Comparison of ENCODE assay signal across 21 mouse cellular contexts in the genomic region with DNA sequence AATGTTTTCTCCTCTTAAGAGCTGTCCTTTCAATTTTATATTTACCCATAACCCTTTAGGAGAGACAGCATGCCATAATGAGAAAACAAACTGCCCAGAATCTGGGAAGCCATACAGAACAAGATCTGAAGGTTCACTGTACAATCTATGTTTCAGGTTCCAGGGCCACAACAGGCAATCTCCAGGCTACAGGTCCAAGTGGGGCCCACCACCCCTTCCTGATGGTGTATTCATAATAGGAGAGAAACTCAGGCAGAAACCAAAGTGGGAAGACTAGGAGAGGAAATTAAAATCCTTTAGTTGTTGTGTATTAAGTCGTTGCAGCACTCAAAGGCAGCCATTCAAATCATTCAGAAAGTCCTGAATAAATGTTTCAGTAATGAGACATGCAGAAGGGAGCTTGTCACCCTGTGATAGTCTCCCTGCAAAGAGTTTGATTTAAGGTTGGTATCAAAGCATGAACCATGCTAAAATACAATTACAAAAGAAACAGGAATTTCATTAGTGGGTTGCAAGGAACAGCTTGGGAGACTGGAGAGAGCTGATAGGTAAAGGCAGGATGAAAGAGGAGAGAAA.
DNase-seq lines count a peak whose midpoint lies in the region; ATAC-seq and TF ChIP-seq lines count a peak whose summit lies in the region.
"Had no signal": no experiment of that assay in that cellular context is flagged by ENCODE, and none has a peak within 500 bp of the region (broad histone marks: within the 10 kb centered on the region; RNA-seq: fewer than 3 reads in every experiment).

No protein-coding gene starts in this region.

- WGBS in midbrain, embryonic 11.5 days, result 21% methylated on average over 1 of the region's 1 CpGs
- WGBS in midbrain, postnatal 0 days, result 18% methylated on average over 1 of the region's 1 CpGs
- 25% methylated on average over 1 of the region's 1 CpGs for WGBS in forebrain, embryonic 13.5 days
- 5% methylated on average over 1 of the region's 1 CpGs for WGBS in forebrain, postnatal 0 days
- WGBS in midbrain, embryonic 16.5 days, result 12% methylated on average over 1 of the region's 1 CpGs
- 88% methylated on average over 1 of the region's 1 CpGs for WGBS in thymus, adult 2 months

- peaks cover 6% of the 10 kb centered on the region for H3K4me1 ChIP-seq in midbrain, embryonic 11.5 days (ENCODE audit: control insufficient read depth, insufficient read depth, low read length)
- no peaks in the 10 kb centered on the region for H3K4me1 ChIP-seq in midbrain, postnatal 0 days (ENCODE audit: insufficient read depth, low read length)
- peaks cover 18% of the 10 kb centered on the region for H3K4me1 ChIP-seq in forebrain, embryonic 13.5 days
- H3K4me1 ChIP-seq in forebrain, postnatal 0 days (ENCODE audit: insufficient read depth), result 0 out of 2 replicates have a peak, but pooled peaks cover 10% of the 10 kb centered on the region
- no peaks in the 10 kb centered on the region for H3K4me1 ChIP-seq in midbrain, embryonic 16.5 days (ENCODE audit: control insufficient read depth, insufficient read depth, low read length)
- no peaks in the 10 kb centered on the region for H3K4me1 ChIP-seq in thymus, adult 2 months (replicated peaks; ENCODE audit: control insufficient read depth, insufficient read depth, low read length)
- H3K4me1 ChIP-seq: heart, embryonic 15.5 days; limb, embryonic 12.5 days had no signal

- no peak for TF ChIP-seq POLR2A in thymus, adult 2 months (IDR thresholded peaks at IDR 0.05; ENCODE audit: control insufficient read depth, extremely low read depth, insufficient read depth, low read length, poor library complexity)

- no peak overlapping the region for H3K4me3 ChIP-seq in midbrain, embryonic 11.5 days (ENCODE audit: low read depth, low read length)
- H3K4me3 ChIP-seq in midbrain, postnatal 0 days (ENCODE audit: low read depth, low read length), result no peak overlapping the region
- no peak overlapping the region for H3K4me3 ChIP-seq in forebrain, embryonic 13.5 days
- H3K4me3 ChIP-seq in forebrain, postnatal 0 days (ENCODE audit: low read depth, low read length), result no peak overlapping the region
- H3K4me3 ChIP-seq in midbrain, embryonic 16.5 days (ENCODE audit: low read depth, low read length), result no peak overlapping the region
- no peak overlapping the region for H3K4me3 ChIP-seq in thymus, adult 2 months (ENCODE audit: control insufficient read depth, insufficient read depth, low read length)
- H3K4me3 ChIP-seq: heart, embryonic 15.5 days; limb, embryonic 12.5 days had no signal

- H3K27ac ChIP-seq in midbrain, embryonic 11.5 days (ENCODE audit: low read depth, low read length), result peak overlapping the region; percentile 25; the same call in 1 of the 2 replicates
- no peak overlapping the region for H3K27ac ChIP-seq in midbrain, postnatal 0 days (ENCODE audit: low read depth, low read length)
- no peak overlapping the region for H3K27ac ChIP-seq in forebrain, embryonic 13.5 days
- peak overlapping the region; percentile 11; the same call in 1 of the 2 replicates for H3K27ac ChIP-seq in forebrain, postnatal 0 days (ENCODE audit: low read depth, low read length)
- no peak overlapping the region for H3K27ac ChIP-seq in midbrain, embryonic 16.5 days (ENCODE audit: low read length)
- H3K27ac ChIP-seq in thymus, adult 2 months (ENCODE audit: control insufficient read depth, insufficient read depth, low read length), result no peak overlapping the region
- H3K27ac ChIP-seq: heart, embryonic 15.5 days; limb, embryonic 12.5 days had no signal

- H3K9me3 ChIP-seq in midbrain, embryonic 11.5 days (ENCODE audit: control insufficient read depth, low read length), result no peaks in the 10 kb centered on the region
- no peaks in the 10 kb centered on the region for H3K9me3 ChIP-seq in midbrain, postnatal 0 days (ENCODE audit: low read length)
- no peaks in the 10 kb centered on the region for H3K9me3 ChIP-seq in forebrain, embryonic 13.5 days (replicated peaks)
- H3K9me3 ChIP-seq in forebrain, postnatal 0 days (ENCODE audit: low read length), result no peaks in the 10 kb centered on the region
- no peaks in the 10 kb centered on the region for H3K9me3 ChIP-seq in midbrain, embryonic 16.5 days (replicated peaks; ENCODE audit: control insufficient read depth, low read length, poor library complexity, severe bottlenecking)
- H3K9me3 ChIP-seq: heart, embryonic 15.5 days; limb, embryonic 12.5 days had no signal

- TF ChIP-seq CTCF in midbrain, postnatal 0 days (IDR thresholded peaks at IDR 0.05), result no peak
- no peak for TF ChIP-seq CTCF in forebrain, postnatal 0 days (IDR thresholded peaks at IDR 0.05; ENCODE audit: low read depth)
- no peak for TF ChIP-seq CTCF in thymus, adult 2 months (IDR thresholded peaks at IDR 0.05; ENCODE audit: borderline replicate concordance, control insufficient read depth, extremely low read depth, insufficient read depth, low read length, poor library complexity)

- H3K9ac ChIP-seq in midbrain, embryonic 11.5 days (ENCODE audit: low read length), result peak overlapping the region; percentile 12; the same call in 1 of the 2 replicates
- H3K9ac ChIP-seq in midbrain, postnatal 0 days (replicated peaks; ENCODE audit: low read length, poor library complexity, severe bottlenecking), result no peak overlapping the region
- H3K9ac ChIP-seq in forebrain, embryonic 13.5 days, result no peak overlapping the region
- no peak overlapping the region for H3K9ac ChIP-seq in forebrain, postnatal 0 days
- no peak overlapping the region for H3K9ac ChIP-seq in midbrain, embryonic 16.5 days (ENCODE audit: low read depth, low read length)
- H3K9ac ChIP-seq: heart, embryonic 15.5 days; limb, embryonic 12.5 days; liver, postnatal 0 days had no signal

- DNase-seq in midbrain, embryonic 11.5 days (ENCODE audit: low spot score, missing footprints), result peak; percentile 81
- DNase-seq in midbrain, postnatal 0 days (ENCODE audit: low spot score), result no peak
- no peak for DNase-seq in forebrain, postnatal 0 days
- DNase-seq in embryo, embryonic 10.5 days (ENCODE audit: low spot score), result no peak
- no peak for DNase-seq in thymus, adult 2 months
- DNase-seq: adrenal gland, adult 2 months; cerebellum, adult 2 months; cerebellum, postnatal 25 days; heart, postnatal 36 days; kidney, adult 2 months; kidney, postnatal 14 days; liver, postnatal 0 days; retina, postnatal 1 day; right cerebral cortex, postnatal 25 days; thymus, postnatal 25 days had no signal

- H3K4me2 ChIP-seq in midbrain, embryonic 11.5 days, result no peak overlapping the region
- H3K4me2 ChIP-seq in midbrain, postnatal 0 days (ENCODE audit: low read depth, low read length, poor library complexity, severe bottlenecking), result no peak overlapping the region
- no peak overlapping the region for H3K4me2 ChIP-seq in forebrain, embryonic 13.5 days
- H3K4me2 ChIP-seq in forebrain, postnatal 0 days (ENCODE audit: low read depth), result no peak overlapping the region
- H3K4me2 ChIP-seq in midbrain, embryonic 16.5 days (ENCODE audit: low read length), result no peak overlapping the region
- H3K4me2 ChIP-seq: heart, embryonic 15.5 days; limb, embryonic 12.5 days; liver, embryonic 11.5 days had no signal

- ATAC-seq in midbrain, embryonic 11.5 days (ENCODE audit: low FRiP score), result peak; percentile 64
- ATAC-seq in midbrain, postnatal 0 days (ENCODE audit: low FRiP score), result no peak
- ATAC-seq in forebrain, embryonic 13.5 days, result peak; percentile 86
- ATAC-seq in forebrain, postnatal 0 days, result peak; percentile 94
- peak; percentile 3; the same call in 1 of the 2 replicates for ATAC-seq in midbrain, embryonic 16.5 days
- ATAC-seq: liver, postnatal 0 days; lung, postnatal 0 days had no signal

- H3K36me3 ChIP-seq in midbrain, embryonic 11.5 days (ENCODE audit: control insufficient read depth, insufficient read depth, low read length), result no peaks in the 10 kb centered on the region
- H3K36me3 ChIP-seq in midbrain, postnatal 0 days (ENCODE audit: insufficient read depth, low read length), result no peaks in the 10 kb centered on the region
- H3K36me3 ChIP-seq in forebrain, embryonic 13.5 days (ENCODE audit: poor library complexity, severe bottlenecking), result no peaks in the 10 kb centered on the region
- no peaks in the 10 kb centered on the region for H3K36me3 ChIP-seq in forebrain, postnatal 0 days (ENCODE audit: insufficient read depth)
- H3K36me3 ChIP-seq in midbrain, embryonic 16.5 days (ENCODE audit: control insufficient read depth, insufficient read depth, low read length), result no peaks in the 10 kb centered on the region
- H3K36me3 ChIP-seq in thymus, adult 2 months (ENCODE audit: control insufficient read depth, insufficient read depth, low read length), result no peaks in the 10 kb centered on the region
- H3K36me3 ChIP-seq: heart, embryonic 15.5 days; limb, embryonic 12.5 days had no signal

- no peaks in the 10 kb centered on the region for H3K27me3 ChIP-seq in midbrain, embryonic 11.5 days (ENCODE audit: control insufficient read depth, insufficient read depth, low read length)
- H3K27me3 ChIP-seq in midbrain, postnatal 0 days (ENCODE audit: insufficient read depth, low read length), result no peaks in the 10 kb centered on the region
- no peaks in the 10 kb centered on the region for H3K27me3 ChIP-seq in forebrain, embryonic 13.5 days
- H3K27me3 ChIP-seq in forebrain, postnatal 0 days (ENCODE audit: insufficient read depth, low read length), result no peaks in the 10 kb centered on the region
- H3K27me3 ChIP-seq in midbrain, embryonic 16.5 days (ENCODE audit: control insufficient read depth, insufficient read depth, low read depth, low read length), result no peaks in the 10 kb centered on the region
- H3K27me3 ChIP-seq in thymus, adult 2 months (ENCODE audit: control insufficient read depth, insufficient read depth, low read length), result no peaks in the 10 kb centered on the region
- H3K27me3 ChIP-seq: heart, embryonic 15.5 days; limb, embryonic 12.5 days had no signal

Comparison
In these comparisons a context has a peak if more than half of its experiments do, and no peak if none do; other contexts are left out.
1. H3K27ac ChIP-seq: peak in midbrain, embryonic 11.5 days (single experiment) and forebrain, postnatal 0 days (single experiment); none in midbrain, postnatal 0 days (single experiment), forebrain, embryonic 13.5 days (single experiment), midbrain, embryonic 16.5 days (single experiment) and thymus, adult 2 months (single experiment).